Mouse (Mus musculus): ENCODE data around the gene Tnpo1.
A peak's percentile ranks its signal among the peaks of the same experiment; 100 is the strongest.
"Not testable (repeated sequence)": the region's sequence is repeated elsewhere in the genome, so short reads cannot be mapped to it uniquely, and the experiment has no call there.

Gene Tnpo1

GRCm38 (mm10) chr13:98883774-98884173, 42.4 kb downstream of the Tnpo1 start:
- DNase-seq, result no peak

DNA sequence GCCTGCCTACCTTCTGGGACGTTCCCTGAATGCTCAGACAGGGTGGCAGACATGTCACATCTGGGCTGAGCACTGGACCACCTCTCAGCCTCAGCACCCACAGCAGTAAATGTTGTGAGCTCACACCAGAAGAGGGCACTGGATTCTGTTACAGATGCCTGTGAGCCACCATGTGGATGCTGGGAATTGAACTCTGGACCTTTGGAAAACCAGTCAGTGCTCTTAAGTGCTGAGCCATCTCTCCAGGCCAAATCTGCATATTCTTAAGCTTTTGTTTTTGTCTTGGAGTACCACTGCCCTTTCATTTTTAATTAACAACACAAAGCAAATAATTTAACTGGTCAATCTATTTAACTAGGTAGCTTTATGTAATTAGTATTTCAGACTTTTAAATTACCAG, 44.2 kb downstream of the Tnpo1 start:
- no peak for DNase-seq

- no peak for DNase-seq
Observed at GRCm38 (mm10) chr13:98880336-98880735, 45.8 kb downstream of the Tnpo1 start.

DNA sequence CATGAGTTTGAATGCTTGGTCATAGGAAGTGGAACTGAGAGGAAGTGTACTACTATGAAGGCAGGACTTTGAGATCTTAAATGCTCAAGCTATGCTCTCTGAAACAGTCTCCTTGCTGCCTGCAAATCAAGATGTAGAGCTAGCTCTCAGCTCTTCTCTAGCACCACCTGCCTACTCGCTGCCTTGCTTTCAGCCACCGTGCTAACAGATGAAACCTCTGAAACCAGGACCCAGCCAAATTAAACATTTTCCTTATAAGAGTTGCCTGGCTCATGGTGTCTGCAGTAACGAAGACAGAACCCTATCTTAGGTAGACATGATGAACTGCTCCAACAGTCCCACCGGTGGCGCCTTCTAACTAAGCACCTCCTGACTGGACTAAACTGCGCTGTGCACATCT, 46.8 kb downstream of the Tnpo1 start:
- DNase-seq, result no peak

GRCm38 (mm10) chr13:98877165-98877564, 49.0 kb downstream of the Tnpo1 start:
- no peak for DNase-seq

- no peak for DNase-seq
Observed at GRCm38 (mm10) chr13:98874727-98875126, 51.5 kb downstream of the Tnpo1 start.

- no peak for DNase-seq
Observed at GRCm38 (mm10) chr13:98872273-98872847, 53.8 kb downstream of the Tnpo1 start.

GRCm38 (mm10) chr13:98871263-98871662, 54.9 kb downstream of the Tnpo1 start:
- DNase-seq, result no peak

- DNase-seq, result no peak
Observed at GRCm38 (mm10) chr13:98868236-98868923, 57.8 kb downstream of the Tnpo1 start.

GRCm38 (mm10) chr13:98867810-98868209, 58.4 kb downstream of the Tnpo1 start:
- DNase-seq, result peak; percentile 58

GRCm38 (mm10) chr13:98855291-98855690, 70.9 kb downstream of the Tnpo1 start:
- no peak for DNase-seq

DNA sequence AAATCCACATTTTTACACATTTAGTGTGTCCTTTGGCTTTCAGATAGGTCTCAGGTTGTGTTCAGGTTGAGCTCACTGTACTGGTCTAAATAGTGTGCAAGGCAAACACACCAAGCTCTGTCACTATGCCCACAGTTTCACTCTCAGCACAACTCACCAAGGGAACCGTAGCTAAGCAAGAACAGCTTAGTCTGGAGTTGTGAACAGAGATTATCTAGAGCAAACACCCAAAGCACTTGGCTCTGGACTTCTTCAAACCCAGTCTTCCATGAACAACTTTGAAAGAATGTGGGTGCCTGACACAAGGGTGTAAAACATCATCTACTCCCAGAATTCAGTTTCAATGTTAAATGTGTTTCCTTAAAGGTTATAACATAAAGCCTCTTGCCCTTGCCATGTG, 80.4 kb downstream of the Tnpo1 start:
- no peak for DNase-seq

DNA sequence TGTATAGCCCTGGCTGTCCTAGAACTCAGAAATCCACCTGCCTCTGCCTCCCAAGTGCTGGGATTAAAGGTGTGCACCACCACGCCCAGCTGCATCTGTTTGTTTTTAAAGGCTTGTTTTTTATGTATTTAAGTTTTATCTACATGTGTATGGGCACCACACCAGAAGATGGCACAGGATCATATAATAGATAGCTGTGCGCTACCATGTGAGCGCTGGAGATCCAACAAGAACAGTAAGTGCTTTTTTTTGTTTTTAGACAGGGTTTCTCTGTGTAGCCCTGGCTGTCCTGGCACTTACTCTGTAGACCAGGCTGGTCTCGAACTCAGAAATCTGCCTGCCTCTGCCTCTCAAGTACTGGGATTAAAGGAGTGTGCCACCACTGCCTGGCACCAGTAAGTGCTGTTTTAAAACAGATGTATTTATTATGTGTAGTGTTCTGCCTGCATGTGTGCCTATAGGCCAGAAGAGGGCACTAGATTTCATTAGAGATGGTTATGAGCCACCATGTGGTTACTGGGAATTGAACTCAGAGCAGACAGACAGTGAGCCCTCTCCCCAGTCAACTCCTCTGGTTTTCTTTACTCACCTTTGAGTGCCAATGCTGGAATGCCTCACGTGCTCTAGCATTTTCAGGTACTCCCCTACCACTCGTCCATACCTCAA, 89.6 kb downstream of the Tnpo1 start:
- no peak for DNase-seq

DNA sequence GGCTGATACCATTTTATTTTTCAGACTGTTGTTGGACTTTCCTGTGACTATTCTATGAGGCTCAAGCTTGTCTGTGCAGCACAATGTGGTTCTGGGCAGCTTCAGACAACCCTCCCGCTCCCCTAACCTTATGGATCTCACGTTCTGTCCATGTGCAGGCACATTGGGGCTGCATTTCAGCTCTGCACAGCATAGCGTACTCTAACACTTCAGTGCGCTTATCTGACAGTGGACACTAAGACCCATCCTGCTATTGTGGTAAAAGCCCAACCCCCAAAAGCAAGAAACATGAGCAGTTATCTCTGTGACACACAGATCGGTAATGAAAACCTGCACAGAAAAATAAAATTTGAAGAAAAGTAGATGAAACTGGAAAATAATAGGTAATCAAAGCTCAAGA, 90.4 kb downstream of the Tnpo1 start:
- DNase-seq, result peak; percentile 22

GRCm38 (mm10) chr13:98834723-98835122, 91.5 kb downstream of the Tnpo1 start:
- no peak for DNase-seq

DNA sequence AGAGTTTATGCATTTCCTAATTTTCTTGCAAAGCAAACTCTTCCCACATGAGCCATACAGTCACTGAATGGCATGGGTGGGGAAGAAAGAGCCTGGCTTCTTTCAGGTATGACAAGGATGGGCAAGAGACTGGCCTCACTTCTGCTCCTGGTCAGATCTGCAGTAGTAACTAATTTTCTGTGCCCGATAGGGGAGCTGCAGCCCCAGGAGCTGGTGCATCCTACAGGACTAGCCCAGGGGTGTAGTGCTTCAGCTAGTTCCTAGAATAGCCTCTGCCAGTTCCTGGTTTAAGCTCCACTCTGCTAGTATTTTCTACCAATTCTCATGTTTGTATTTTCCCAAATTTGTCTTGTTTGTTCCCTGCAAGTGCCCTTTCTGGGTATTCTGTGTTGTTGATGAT, 92.0 kb downstream of the Tnpo1 start:
- no peak for DNase-seq

- DNase-seq, result no peak
Observed at GRCm38 (mm10) chr13:98832451-98833450, 93.4 kb downstream of the Tnpo1 start.

DNA sequence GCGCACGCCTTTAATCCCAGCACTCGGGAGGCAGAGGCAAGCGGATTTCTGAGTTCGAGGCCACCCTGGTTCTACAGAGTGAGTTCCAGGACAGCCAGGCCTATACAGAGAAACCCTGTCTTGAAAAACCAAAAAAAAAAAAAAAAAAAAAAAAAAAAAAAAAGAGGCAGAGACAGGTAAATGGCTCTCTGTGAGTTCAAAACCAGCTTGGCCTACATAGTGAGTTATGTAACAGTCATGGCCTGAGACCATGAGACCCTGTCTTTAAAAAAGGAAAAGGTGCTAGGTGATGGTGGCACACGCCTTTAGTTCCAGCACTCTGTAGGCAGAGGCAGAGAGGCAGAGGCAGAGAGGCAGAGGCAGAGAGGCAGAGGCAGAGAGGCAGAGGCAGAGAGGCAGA, 97.2 kb downstream of the Tnpo1 start:
- not testable (repeated sequence) for DNase-seq

DNA sequence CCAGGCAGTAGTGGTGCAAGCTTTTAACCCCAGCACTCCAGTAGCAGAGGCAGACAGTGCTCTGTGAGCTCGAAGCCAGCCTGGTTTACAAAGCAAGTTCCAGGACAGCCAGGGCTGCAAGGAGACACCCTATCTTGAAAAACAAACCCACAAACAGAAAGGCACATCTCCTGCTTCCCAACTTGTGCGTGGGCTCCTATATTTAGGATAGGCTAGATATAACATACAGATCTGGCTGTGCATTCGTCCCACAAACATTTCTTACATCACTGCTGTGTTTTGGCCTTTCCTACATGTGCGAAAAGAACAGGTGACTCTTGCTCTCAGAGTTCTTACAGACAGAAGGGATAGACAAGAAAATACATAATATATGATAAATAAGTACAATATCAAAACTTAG, 100.6 kb downstream of the Tnpo1 start:
- no peak for DNase-seq

- DNase-seq, result no peak
Observed at GRCm38 (mm10) chr13:98819094-98819493, 107.1 kb downstream of the Tnpo1 start.

- no peak for DNase-seq
Observed at GRCm38 (mm10) chr13:98818205-98818604, 108.0 kb downstream of the Tnpo1 start.

GRCm38 (mm10) chr13:98817766-98818165, 108.4 kb downstream of the Tnpo1 start:
- no peak for DNase-seq
